Mouse (Mus musculus) CH12.LX (cell line): ENCODE results near the gene Pnpla8. TPM values are rescaled to one million over a fixed set of nuclear protein-coding genes. Genes with fewer than 3 reads are reported as not detected.
"Not testable (repeated sequence)": the region's sequence is repeated elsewhere in the genome, so short reads cannot be mapped to it uniquely, and the experiment has no call there.

Source experiments
- DNase-seq: peaks from one replicate; pipeline ENCODE4 v3.0.0-alpha.2; 2013; ENCODE audit errors: extremely low read depth
- H3K27ac ChIP-seq: 2 replicates; pipeline ENCODE4 v1.5.1; 2012; ENCODE audit warnings: low read depth, mild to moderate bottlenecking, control low read depth, moderate library complexity; ENCODE audit not compliant: insufficient read depth
- H3K27me3 ChIP-seq: replicated peaks from 2 replicates; pipeline ENCODE3; 2012; ENCODE audit warnings: inconsistent platforms
- H3K36me3 ChIP-seq, 2 experiments: replicated peaks in 1 of 2; 2 replicates each; pipeline versions ENCODE3 to v1.6.1; 2012; ENCODE audit warnings: inconsistent platforms in 1 of 2, low read length in 1 of 2, mild to moderate bottlenecking in 1 of 2, mixed read lengths in 1 of 2, moderate library complexity in 1 of 2; ENCODE audit not compliant: control insufficient read depth in 1 of 2, insufficient read depth in 1 of 2
- H3K4me1 ChIP-seq, 2 experiments: 2 replicates each; pipeline ENCODE4 v1.6.1; 2012; ENCODE audit warnings: inconsistent platforms in 1 of 2, moderate library complexity in 1 of 2; ENCODE audit not compliant: insufficient read depth in 2 of 2, control insufficient read depth in 1 of 2
- H3K4me2 ChIP-seq: 2 replicates; pipeline ENCODE4 v1.6.1; 2012; ENCODE audit warnings: low read depth, mild to moderate bottlenecking, control low read depth; ENCODE audit not compliant: poor library complexity, insufficient read depth, severe bottlenecking
- H3K4me3 ChIP-seq, 3 experiments: fragments of 150-350 bp in 1 of 3; sonication (generic) in 1 of 3; replicated peaks in 1 of 3; 2 replicates each; pipeline versions ENCODE3 to v1.5.1; 2011 to 2012; ENCODE audit warnings: low read depth in 2 of 3, low read length in 2 of 3, mild to moderate bottlenecking in 2 of 3, moderate library complexity in 2 of 3, control low read depth in 1 of 3, improper control_type of control experiment in 1 of 3, inconsistent platforms in 1 of 3, mixed read lengths in 1 of 3; ENCODE audit not compliant: poor library complexity in 1 of 3
- H3K79me2 ChIP-seq: replicated peaks from 2 replicates; pipeline ENCODE4 v1.6.1; 2012; ENCODE audit warnings: mild to moderate bottlenecking, moderate library complexity; ENCODE audit not compliant: control insufficient read depth, poor library complexity, insufficient read depth, severe bottlenecking; ENCODE audit errors: extremely low read depth
- H3K9ac ChIP-seq: 2 replicates; pipeline ENCODE4 v1.6.1; 2012; ENCODE audit warnings: low read depth, mild to moderate bottlenecking, control low read depth, moderate library complexity; ENCODE audit not compliant: insufficient read depth
- H3K9me3 ChIP-seq: replicated peaks from 2 replicates; pipeline ENCODE3; 2012; ENCODE audit warnings: low read length, inconsistent platforms, mixed read lengths
- BHLHE40 ChIP-seq: IDR thresholded peaks from 2 replicates; pipeline ENCODE4 v1.6.1; 2011; ENCODE audit warnings: mild to moderate bottlenecking, low read depth, low read length, improper control_type of control experiment
- ELF1 ChIP-seq: IDR thresholded peaks from 2 replicates; pipeline ENCODE4 v1.6.1; 2014; ENCODE audit warnings: low read depth, mild to moderate bottlenecking, inconsistent platforms, low read length, improper control_type of control experiment
- GABPA ChIP-seq: IDR thresholded peaks from 2 replicates; pipeline ENCODE4 v1.6.1; 2012; ENCODE audit warnings: low read depth, low read length, improper control_type of control experiment, inconsistent platforms; ENCODE audit not compliant: insufficient replicate concordance
- SIN3A ChIP-seq: IDR thresholded peaks from 2 replicates; pipeline ENCODE4 v1.6.1; 2012; ENCODE audit warnings: low read length, improper control_type of control experiment, inconsistent platforms
- SMC3 ChIP-seq: IDR thresholded peaks from 2 replicates; pipeline ENCODE4 v1.6.1; 2011; ENCODE audit warnings: low read depth, low read length, improper control_type of control experiment
- TCF12 ChIP-seq: IDR thresholded peaks from 2 replicates; pipeline ENCODE4 v1.6.1; 2014; ENCODE audit warnings: low read depth, mild to moderate bottlenecking, inconsistent platforms, low read length, improper control_type of control experiment
- dilution Hi-C: fragments of 300-500 bp; cut with MboI; formaldehyde crosslinking; loops from 2 replicates; pipeline ENCODE4 v1.14.3; 2020; ENCODE audit warnings: low sequenced_read_pairs; ENCODE audit not compliant: extremely low pct_unique_long_range_greater_than_20kb, extremely low pct_ligation_motif_present
- in situ Hi-C: fragments of 300-500 bp; cut with MboI; formaldehyde crosslinking; loops from 3 replicates; pipeline ENCODE4 v1.14.3; 2019; ENCODE audit warnings: low sequenced_read_pairs, low pct_ligation_motif_present, low pct_unique_long_range_greater_than_20kb, mixed read lengths
- polyA plus RNA-seq: library from polyadenylated mRNA; unstranded; fragments of >175 nt; gene quantifications from 2 replicates; pipeline ENCODE4 v1.2.1, GENCODE M21; 2012; ENCODE audit warnings: low read depth; ENCODE audit not compliant: insufficient read length
- total RNA-seq, 2 experiments: library from RNA; depleted of rRNA; stranded (reverse); fragments of 300-350 nt in 1 of 2; fragments of >200 nt in 1 of 2; gene quantifications; 2 replicates each; pipeline ENCODE4 v1.2.3; 2012 to 2014

Pnpla8 gene
- total RNA-seq (2012; rRNA removed) (30.1 and 32.3 TPM in 2 replicates), total RNA-seq (2014; rRNA removed) (129 and 145 TPM in 2 replicates), polyA plus RNA-seq (63.7 and 75.2 TPM in 2 replicates)

- dilution Hi-C loops, H3K4me3 ChIP-seq: not testable (repeated sequence)
Measured at GRCm38 (mm10) chr12:44221070-44221469, at the start of gene Pnpla8. Gene Pnpla8 (plus strand): TSS chr12:44221370.

GRCm38 (mm10) chr12:44176331-44177037, 44.7 kb upstream of the Pnpla8 start:
- peaks cover 0 to 6% of the 10 kb centered on the region in 2 experiments; a peak in 2 of 4 replicates for H3K4me1 ChIP-seq
- no peak overlapping the region for H3K4me2 ChIP-seq
- in situ Hi-C loops, result no loop called here
- no peak overlapping the region for H3K9ac ChIP-seq
- dilution Hi-C loops, result no loop called here
- no peak overlapping the region for H3K27ac ChIP-seq
- no peaks in the 10 kb centered on the region for H3K36me3 ChIP-seq
- H3K4me3 ChIP-seq, result no peak overlapping the region
- no peaks in the 10 kb centered on the region for H3K27me3 ChIP-seq
- TF ChIP-seq ELF1 (no peak), BHLHE40 (0 out of 2 replicates have a peak, but pooled peaks have one; percentile 10)
- TF ChIP-seq, all 38 proteins: peak for 1
- Histone ChIP-seq H3K79me2 (no peaks in the 10 kb centered on the region), H3K9me3 (no peaks in the 10 kb centered on the region)
- no peak for DNase-seq

More at GRCm38 (mm10) chr12:44221070-44221469, at the start of gene Pnpla8:
- H3K36me3 ChIP-seq, in situ Hi-C loops, H3K27me3 ChIP-seq, H3K9me3 ChIP-seq, H3K4me2 ChIP-seq, H3K9ac ChIP-seq, DNase-seq, H3K27ac ChIP-seq, H3K79me2 ChIP-seq: not testable (repeated sequence)
- H3K4me1 ChIP-seq, result peaks cover 0 to 11% of the 10 kb centered on the region in 2 experiments; a peak in 2 of 4 replicates

GRCm38 (mm10) chr12:44177038-44177355, 44.2 kb upstream of the Pnpla8 start:
- no peak overlapping the region for H3K4me2 ChIP-seq
- no peak overlapping the region for H3K27ac ChIP-seq
- no peaks in the 10 kb centered on the region for H3K27me3 ChIP-seq
- DNase-seq, result no peak
- TF ChIP-seq SMC3 (no peak), GABPA (no peak), TCF12 (no peak), SIN3A (no peak)
- in situ Hi-C loops (no loop called here), dilution Hi-C loops (no loop called here)
- H3K9me3 ChIP-seq, result no peaks in the 10 kb centered on the region
- H3K4me1 ChIP-seq, result peaks cover 0 to 6% of the 10 kb centered on the region in 2 experiments; a peak in 2 of 4 replicates
- H3K4me3 ChIP-seq, result no peak overlapping the region
- H3K9ac ChIP-seq, result no peak overlapping the region
- H3K79me2 ChIP-seq, result no peaks in the 10 kb centered on the region
- H3K36me3 ChIP-seq, result no peaks in the 10 kb centered on the region
